Mouse (Mus musculus): ENCODE measurements around the gene Kcnmb4.

DNA sequence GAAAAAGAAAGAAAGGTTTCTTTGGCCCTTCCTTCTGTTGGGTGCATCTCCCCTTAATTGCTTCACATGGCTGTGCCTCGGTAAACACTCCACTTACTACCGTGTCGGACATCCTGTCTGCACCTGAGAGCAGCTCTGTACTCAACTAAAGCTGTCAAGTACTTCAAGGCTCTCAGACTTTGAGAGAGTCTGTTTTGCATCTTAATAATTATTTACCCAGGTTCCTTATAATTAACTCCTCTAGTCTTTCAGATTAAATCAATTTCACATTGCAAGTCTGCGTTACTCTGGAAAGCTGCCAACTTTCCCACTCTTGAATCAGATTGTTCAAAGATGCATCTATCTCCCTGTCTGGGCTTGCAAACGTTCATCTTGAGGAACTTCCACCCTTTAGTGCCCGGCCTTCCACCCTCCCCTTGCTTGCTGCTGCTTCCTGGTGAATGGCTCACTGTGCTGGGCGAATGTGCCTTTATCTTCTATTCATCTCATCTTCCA is 87.2 kb downstream of the Kcnmb4 start:
- TF ChIP-seq CTCF (IDR thresholded peaks at IDR 0.05; ENCODE audit: extremely low read depth, insufficient read length, insufficient replicate concordance, low read depth, low read length) = no peak
- no peak for TF ChIP-seq POLR2A (IDR thresholded peaks at IDR 0.05; ENCODE audit: low read depth, low read length)
